Comparison of ENCODE assay signal across 18 mouse cellular contexts in genomic region chr11:52915648-52916047, GRCm38 (mm10).
"Had no signal": no experiment of that assay in that cellular context is flagged by ENCODE, and none has a peak within 500 bp of the region (broad histone marks: within the 10 kb centered on the region; RNA-seq: fewer than 3 reads in every experiment).

No protein-coding gene starts in this region.

- H3K4me2 ChIP-seq: lung, embryonic 14.5 days; midbrain, embryonic 12.5 days; neural tube, embryonic 13.5 days; neural tube, embryonic 15.5 days had no signal

- H3K9ac ChIP-seq: liver, embryonic 14.5 days; lung, embryonic 14.5 days; midbrain, embryonic 12.5 days; neural tube, embryonic 13.5 days; neural tube, embryonic 15.5 days had no signal

- ATAC-seq: midbrain, embryonic 16.5 days had no signal

- H3K27me3 ChIP-seq: midbrain, embryonic 12.5 days; neural tube, embryonic 13.5 days; neural tube, embryonic 15.5 days had no signal

- DNase-seq: lung, adult 18-20 months; lung, embryonic 14.5 days; lung, postnatal 10 days; lung, postnatal 4 days; midbrain, embryonic 14.5 days; retina, postnatal 1 day; right cerebral cortex, postnatal 14 days; right cerebral cortex, postnatal 4 days; spleen, adult 18-20 months; thymus, adult 2 months; thymus, postnatal 25 days; thymus, postnatal 4 days had no signal

- H3K4me3 ChIP-seq: midbrain, embryonic 12.5 days; myocyte; neural tube, embryonic 13.5 days; neural tube, embryonic 15.5 days had no signal

- H3K36me3 ChIP-seq: midbrain, embryonic 12.5 days; neural tube, embryonic 13.5 days; neural tube, embryonic 15.5 days had no signal

- H3K27ac ChIP-seq: liver, embryonic 14.5 days; midbrain, embryonic 12.5 days; neural tube, embryonic 13.5 days; neural tube, embryonic 15.5 days had no signal

- H3K9me3 ChIP-seq: midbrain, embryonic 12.5 days; neural tube, embryonic 15.5 days had no signal
